Mouse (Mus musculus) liver, embryonic 14.5 days (tissue): ENCODE results near the gene Cox6b1.

ENCODE experiments used
- CTCF ChIP-seq: IDR thresholded peaks from 2 replicates; pipeline ENCODE4 v1.5.1; 2016; ENCODE audit warnings: antibody characterized with exemption, low read depth, control low read depth
- EP300 ChIP-seq: IDR thresholded peaks from 2 replicates; pipeline ENCODE4 v1.6.1; 2016; ENCODE audit warnings: antibody characterized with exemption, low read depth

- TF ChIP-seq CTCF, result no peak
- TF ChIP-seq EP300, result no peak
Measured at GRCm38 (mm10) chr7:30626647-30627046, 696 bp upstream of the Cox6b1 start.
